ENCODE assay signal across 28 mouse cellular contexts in genomic region chr19:32425856-32426255, GRCm38 (mm10). TPM values are rescaled to one million over a fixed set of nuclear protein-coding genes. Genes with fewer than 3 reads are reported as not detected.
DNase-seq lines count a peak whose midpoint lies in the region; ATAC-seq and TF ChIP-seq lines count a peak whose summit lies in the region.
"Had no signal": no experiment of that assay in that cellular context is flagged by ENCODE, and none has a peak within 500 bp of the region (broad histone marks: within the 10 kb centered on the region; RNA-seq: fewer than 3 reads in every experiment).

No protein-coding gene starts in this region.

- DNase-seq in heart, adult 11 months, result peak; percentile 69
- no peak for DNase-seq in heart, postnatal 10 days
- peak; percentile 54 for DNase-seq in R1 (ENCODE audit: low read depth, low spot score)
- peak; percentile 2 for DNase-seq in stomach, postnatal 0 days (ENCODE audit: low spot score)
- DNase-seq in liver, embryonic 11.5 days (ENCODE audit: low spot score), result no peak
- no peak for DNase-seq in adrenal gland, postnatal 10 days
- DNase-seq: adrenal gland, adult 8-10 months; adrenal gland, postnatal 25 days; B cell, adult 2 months; cerebellum, adult 11 months; cerebellum, adult 18-20 months; cerebellum, adult 8-10 months; cerebellum, adult 9-11 months; cerebellum, postnatal 14 days; cerebellum, postnatal 36 days; embryo, embryonic 11 days had no signal

- H3K4me3 ChIP-seq in stomach, postnatal 0 days (ENCODE audit: low read depth, low read length), result no peak overlapping the region
- no peak overlapping the region for H3K4me3 ChIP-seq in liver, embryonic 11.5 days (ENCODE audit: low read depth, low read length)
- H3K4me3 ChIP-seq: embryonic facial prominence, embryonic 13.5 days; embryonic facial prominence, embryonic 15.5 days; erythroblast, embryonic 14.5 days; forebrain, embryonic 10.5 days; forebrain, embryonic 12.5 days had no signal

- 86% methylated on average over 3 of the region's 3 CpGs for WGBS in stomach, postnatal 0 days
- 89% methylated on average over 3 of the region's 3 CpGs for whole genome bisulfite sequencing in liver, embryonic 11.5 days

- no peak for TF ChIP-seq CTCF in stomach, postnatal 0 days (IDR thresholded peaks at IDR 0.05; ENCODE audit: low read depth)

- no peaks in the 10 kb centered on the region for H3K36me3 ChIP-seq in stomach, postnatal 0 days (ENCODE audit: control insufficient read depth, insufficient read depth, low read length)
- H3K36me3 ChIP-seq in liver, embryonic 11.5 days (ENCODE audit: control insufficient read depth, insufficient read depth, low read length), result no peaks in the 10 kb centered on the region
- H3K36me3 ChIP-seq: embryonic facial prominence, embryonic 13.5 days; embryonic facial prominence, embryonic 15.5 days; forebrain, embryonic 10.5 days; forebrain, embryonic 12.5 days; G1E had no signal

- no peak overlapping the region for H3K4me2 ChIP-seq in stomach, postnatal 0 days (replicated peaks; ENCODE audit: low read depth)
- H3K4me2 ChIP-seq in liver, embryonic 11.5 days, result no peak overlapping the region
- H3K4me2 ChIP-seq: embryonic facial prominence, embryonic 13.5 days; embryonic facial prominence, embryonic 15.5 days; forebrain, embryonic 12.5 days had no signal

- H3K4me1 ChIP-seq in stomach, postnatal 0 days (replicated peaks; ENCODE audit: control insufficient read depth, insufficient read depth), result no peaks in the 10 kb centered on the region
- H3K4me1 ChIP-seq in liver, embryonic 11.5 days (replicated peaks; ENCODE audit: control insufficient read depth, insufficient read depth, low read length), result no peaks in the 10 kb centered on the region
- H3K4me1 ChIP-seq: embryonic facial prominence, embryonic 13.5 days; embryonic facial prominence, embryonic 15.5 days; forebrain, embryonic 10.5 days; forebrain, embryonic 12.5 days had no signal

- intact Hi-C loops in heart, postnatal 10 days (cut with DNase I), result no loop called here

- H3K27me3 ChIP-seq in stomach, postnatal 0 days (ENCODE audit: control insufficient read depth, insufficient read depth, low read length), result no peaks in the 10 kb centered on the region
- H3K27me3 ChIP-seq in liver, embryonic 11.5 days (replicated peaks; ENCODE audit: control insufficient read depth, insufficient read depth, low read length), result no peaks in the 10 kb centered on the region
- H3K27me3 ChIP-seq: CH12.LX; embryonic facial prominence, embryonic 13.5 days; embryonic facial prominence, embryonic 15.5 days; forebrain, embryonic 12.5 days had no signal

- no peaks in the 10 kb centered on the region for H3K9me3 ChIP-seq in stomach, postnatal 0 days (ENCODE audit: control insufficient read depth, low read length)
- no peaks in the 10 kb centered on the region for H3K9me3 ChIP-seq in liver, embryonic 11.5 days (ENCODE audit: control insufficient read depth, low read length)
- H3K9me3 ChIP-seq: embryonic facial prominence, embryonic 13.5 days; embryonic facial prominence, embryonic 15.5 days; forebrain, embryonic 10.5 days; forebrain, embryonic 12.5 days; G1E had no signal

- ATAC-seq in stomach, postnatal 0 days (ENCODE audit: low FRiP score, low TSS enrichment), result no peak
- no peak for ATAC-seq in liver, embryonic 11.5 days (replicated peaks; ENCODE audit: low FRiP score)
- ATAC-seq: activated CD4-positive, CD25-positive, alpha-beta regulatory T cell, adult 4 months; CD4-positive, CD25-positive, alpha-beta regulatory T cell, adult 4 months; forebrain, embryonic 14.5 days; forebrain, embryonic 16.5 days; Patski had no signal

- no peak overlapping the region for H3K27ac ChIP-seq in stomach, postnatal 0 days (replicated peaks)
- H3K27ac ChIP-seq in liver, embryonic 11.5 days (ENCODE audit: low read depth, low read length), result no peak overlapping the region
- H3K27ac ChIP-seq: embryonic facial prominence, embryonic 13.5 days; embryonic facial prominence, embryonic 15.5 days; forebrain, embryonic 10.5 days; forebrain, embryonic 12.5 days had no signal

- no peak for TF ChIP-seq EP300 in stomach, postnatal 0 days (optimal IDR thresholded peaks at IDR 0.05)

- H3K9ac ChIP-seq in stomach, postnatal 0 days (ENCODE audit: low read length), result no peak overlapping the region
- no peak overlapping the region for H3K9ac ChIP-seq in liver, embryonic 11.5 days (ENCODE audit: low read depth, low read length)
- H3K9ac ChIP-seq: embryonic facial prominence, embryonic 13.5 days; embryonic facial prominence, embryonic 15.5 days; forebrain, embryonic 12.5 days had no signal

RNA-seq across cellular contexts. Expression of gene Sgms1, which starts 36.3 kb away (rescaled TPM):
- 10 to 100 TPM; 54.1 to 67.2 TPM for total RNA-seq in heart, postnatal 10 days (2021)
- polyA plus RNA-seq in stomach, postnatal 0 days (2015; fragmentation: Nextera tagmentation; extraction: Ambion mirVana), result 27.2 and 29.3 TPM in 2 replicates
- 31.4 and 32.0 TPM in 2 replicates for polyA plus RNA-seq in liver, embryonic 11.5 days (2014; fragmentation: Nextera tagmentation; extraction: Ambion mirVana)
- total RNA-seq in adrenal gland, postnatal 10 days (2021), result 10 to 100 TPM; 56.3 to 58.4 TPM

RNA-seq across cellular contexts. Expression of gene Rpl9-ps6, which starts 40.5 kb away (rescaled TPM):
- total RNA-seq in heart, postnatal 10 days (2021), result 10 to 100 TPM; 37.2 to 45.4 TPM
- 120 and 138 TPM in 2 replicates for polyA plus RNA-seq in stomach, postnatal 0 days (2015; fragmentation: Nextera tagmentation; extraction: Ambion mirVana)
- 144 and 148 TPM in 2 replicates for polyA plus RNA-seq in liver, embryonic 11.5 days (2014; fragmentation: Nextera tagmentation; extraction: Ambion mirVana)
- total RNA-seq in adrenal gland, postnatal 10 days (2021), result 100 to 1,000 TPM in 1 of 2 experiments, 10 to 100 TPM in 1; 64.8 to 136 TPM

RNA-seq across cellular contexts. Expression of gene Minpp1, which starts 59.7 kb away (rescaled TPM):
- total RNA-seq in heart, postnatal 10 days (2021), result 10 to 100 TPM; 21.8 to 24.6 TPM
- 37.5 and 38.7 TPM in 2 replicates for polyA plus RNA-seq in stomach, postnatal 0 days (2015; fragmentation: Nextera tagmentation; extraction: Ambion mirVana)
- polyA plus RNA-seq in liver, embryonic 11.5 days (2014; fragmentation: Nextera tagmentation; extraction: Ambion mirVana), result 137 and 153 TPM in 2 replicates
- total RNA-seq in adrenal gland, postnatal 10 days (2021), result 10 to 100 TPM; 30.8 to 36.7 TPM

Comparison
In these comparisons a context has a peak if more than half of its experiments do, and no peak if none do; other contexts are left out.
1. DNase-seq: peak in heart, adult 11 months (single experiment), R1 (single experiment) and stomach, postnatal 0 days (single experiment); none in heart, postnatal 10 days (0 of 2), liver, embryonic 11.5 days (single experiment) and adrenal gland, postnatal 10 days (single experiment).